Mouse (Mus musculus) stomach, postnatal 0 days (tissue): ENCODE results near the gene Efr3b.

Experiments used
- CTCF ChIP-seq: IDR thresholded peaks from 2 replicates; pipeline ENCODE4 v1.5.1; 2016; ENCODE audit warnings: antibody characterized with exemption, low read depth, mild to moderate bottlenecking, moderate library complexity
- EP300 ChIP-seq: optimal IDR thresholded peaks from 2 replicates; pipeline ENCODE3; 2016; ENCODE audit warnings: antibody characterized with exemption

- TF ChIP-seq CTCF (0 out of 2 replicates have a peak, but pooled peaks have one; percentile 1), EP300 (no peak)
Observed at GRCm38 (mm10) chr12:3959791-3960543, 78.7 kb downstream of the Efr3b start.
